Mouse (Mus musculus): ENCODE measurements around the gene Tent2. TPM values are rescaled to one million over a fixed set of nuclear protein-coding genes. Genes with fewer than 3 reads are reported as not detected.
A peak's percentile ranks its signal among the peaks of the same experiment; 100 is the strongest.

Gene Tent2
- total and polyA plus RNA-seq, 3 experiments: 20.6 to 62.1 (median 45.8) TPM

DNA sequence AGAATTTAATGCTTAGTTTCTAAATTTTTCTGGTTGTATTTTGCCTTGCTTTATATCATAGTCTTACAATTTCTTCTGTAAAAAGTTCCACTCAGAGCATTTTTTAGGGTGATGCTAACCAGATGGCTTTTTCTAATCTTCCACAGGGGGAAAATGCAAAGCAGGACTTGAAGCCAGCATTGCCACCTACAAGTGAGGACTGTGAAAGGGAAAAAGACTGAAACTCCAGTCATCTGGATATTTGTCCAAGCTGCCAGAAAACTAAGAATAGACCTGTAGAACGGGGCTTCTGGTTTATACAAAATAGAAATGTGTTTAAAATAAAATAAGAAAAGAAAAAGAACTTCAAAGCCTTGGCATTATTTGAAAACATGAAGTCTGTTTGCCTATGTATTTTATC, 19.6 kb upstream of the Tent2 start:
- Histone ChIP-seq H3K79me2 (replicated peaks; ENCODE audit: control insufficient read depth, extremely low read depth, insufficient read depth, poor library complexity, severe bottlenecking) (no peaks in the 10 kb centered on the region), H3K27ac (ENCODE audit: insufficient read depth, low read depth) (no peak overlapping the region), H3K36me3 (replicated peaks in 1 of 2; ENCODE audit: control insufficient read depth in 1 of 2, insufficient read depth in 1 of 2, low read length in 1 of 2) (no peaks in the 10 kb centered on the region), H3K27me3 (replicated peaks) (no peaks in the 10 kb centered on the region), H3K9ac (ENCODE audit: insufficient read depth, low read depth) (no peak overlapping the region), H3K4me1 (ENCODE audit: control insufficient read depth in 1 of 2, insufficient read depth in 2 of 2) (no peaks in the 10 kb centered on the region), H3K9me3 (replicated peaks; ENCODE audit: low read length) (no peaks in the 10 kb centered on the region), H3K4me2 (ENCODE audit: insufficient read depth, low read depth, poor library complexity, severe bottlenecking) (no peak overlapping the region), H3K4me3 (replicated peaks in 1 of 3; ENCODE audit: low read depth in 2 of 3, low read length in 2 of 3, poor library complexity in 1 of 3) (no peak overlapping the region)
- in situ Hi-C loops (cut with MboI; ENCODE audit: low pct_ligation_motif_present, low pct_unique_long_range_greater_than_20kb, low sequenced_read_pairs) (no loop called here), dilution Hi-C loops (cut with MboI; ENCODE audit: extremely low pct_ligation_motif_present, extremely low pct_unique_long_range_greater_than_20kb, low sequenced_read_pairs) (no loop called here)
- no peak for DNase-seq (ENCODE audit: extremely low read depth)
- TF ChIP-seq MAX (IDR thresholded peaks at IDR 0.05; ENCODE audit: low read length): no peak
- TF ChIP-seq NELFE (IDR thresholded peaks at IDR 0.05; ENCODE audit: low read depth, low read length): no peak
- no peak for TF ChIP-seq SIN3A (IDR thresholded peaks at IDR 0.05; ENCODE audit: low read length)
- TF ChIP-seq ZC3H11A (IDR thresholded peaks at IDR 0.05; ENCODE audit: low read depth, low read length): no peak
- TF ChIP-seq EP300 (IDR thresholded peaks at IDR 0.05; ENCODE audit: low read length): no peak
- no peak for TF ChIP-seq BHLHE40 (IDR thresholded peaks at IDR 0.05; ENCODE audit: low read depth, low read length)
- TF ChIP-seq ZKSCAN1 (IDR thresholded peaks at IDR 0.05; ENCODE audit: borderline replicate concordance, low read depth, low read length): no peak
- no peak for TF ChIP-seq MAZ (IDR thresholded peaks at IDR 0.05; ENCODE audit: low read depth, low read length)
- TF ChIP-seq GABPA (IDR thresholded peaks at IDR 0.05; ENCODE audit: insufficient replicate concordance, low read depth, low read length): no peak
- no peak for TF ChIP-seq KAT2A (IDR thresholded peaks at IDR 0.05; ENCODE audit: insufficient replicate concordance, low read length)
- TF ChIP-seq ZMIZ1 (IDR thresholded peaks at IDR 0.05; ENCODE audit: low read depth, low read length): no peak
- TF ChIP-seq POLR2AphosphoS2 (IDR thresholded peaks at IDR 0.05; ENCODE audit: low read depth, low read length): no peak
- TF ChIP-seq IRF4 (IDR thresholded peaks at IDR 0.05; ENCODE audit: low read depth, low read length): no peak
- TF ChIP-seq RCOR1 (conservative IDR thresholded peaks at IDR 0.05; ENCODE audit: low read depth, low read length): no peak
- TF ChIP-seq E2F4 (IDR thresholded peaks at IDR 0.05; ENCODE audit: insufficient replicate concordance, low read depth, low read length): no peak
- TF ChIP-seq RAD21 (IDR thresholded peaks at IDR 0.05; ENCODE audit: low read depth, low read length): no peak
- TF ChIP-seq MYC (IDR thresholded peaks at IDR 0.05; ENCODE audit: low read depth, low read length): no peak
- TF ChIP-seq ETS1 (conservative IDR thresholded peaks at IDR 0.05; ENCODE audit: low read depth, low read length): no peak

GRCm38 (mm10) chr13:93192646-93193026, 451 bp upstream of the Tent2 start:
- Histone ChIP-seq H3K27me3 (replicated peaks) (no peaks in the 10 kb centered on the region), H3K4me3 (replicated peaks in 1 of 3; ENCODE audit: low read depth in 2 of 3, low read length in 2 of 3, poor library complexity in 1 of 3) (peak overlapping the region; percentile 24 to 93 (median 51)), H3K4me2 (ENCODE audit: insufficient read depth, low read depth, poor library complexity, severe bottlenecking) (peak overlapping the region; percentile 37), H3K9me3 (replicated peaks; ENCODE audit: low read length) (no peaks in the 10 kb centered on the region), H3K36me3 (replicated peaks in 1 of 2; ENCODE audit: control insufficient read depth in 1 of 2, insufficient read depth in 1 of 2, low read length in 1 of 2) (no peaks in the 10 kb centered on the region), H3K9ac (ENCODE audit: insufficient read depth, low read depth) (peak overlapping the region; percentile 85), H3K27ac (ENCODE audit: insufficient read depth, low read depth) (no peak overlapping the region), H3K4me1 (ENCODE audit: control insufficient read depth in 1 of 2, insufficient read depth in 2 of 2) (peaks cover 0 to 8% of the 10 kb centered on the region in 2 experiments; a peak in 1 of 4 replicates), H3K79me2 (replicated peaks; ENCODE audit: control insufficient read depth, extremely low read depth, insufficient read depth, poor library complexity, severe bottlenecking) (peaks cover 34% of the 10 kb centered on the region)
- in situ Hi-C loops (cut with MboI; ENCODE audit: low pct_ligation_motif_present, low pct_unique_long_range_greater_than_20kb, low sequenced_read_pairs) (no loop called here), dilution Hi-C loops (cut with MboI; ENCODE audit: extremely low pct_ligation_motif_present, extremely low pct_unique_long_range_greater_than_20kb, low sequenced_read_pairs) (no loop called here)
- TF ChIP-seq JUN (IDR thresholded peaks at IDR 0.05; ENCODE audit: insufficient read depth, low read depth, low read length) (no peak), EP300 (IDR thresholded peaks at IDR 0.05; ENCODE audit: low read length) (peak; percentile 25; the same call in 1 of the 2 replicates), RCOR1 (conservative IDR thresholded peaks at IDR 0.05; ENCODE audit: low read depth, low read length) (no peak)
- no peak for DNase-seq (ENCODE audit: extremely low read depth)

Measured in CH12.LX (cell line).